Mouse (Mus musculus) spleen, embryonic (tissue): ENCODE results near the gene Cdh3.

Source experiments
- CTCF ChIA-PET: fragments of 350-600 bp; sonication (Branson Sonifier 250); formaldehyde crosslinking; loops from one replicate; lab custom pipeline; 2022; lab: Charles Lee

Cdh3 gene

GRCm38 (mm10) chr8:106510365-106510975, at the start of gene Cdh3:
Cdh3 (plus strand) TSS chr8:106510891.
- CTCF ChIA-PET: no interaction called here

GRCm38 (mm10) chr8:106462131-106462530, 48.6 kb upstream of the Cdh3 start:
- CTCF ChIA-PET: no interaction called here

GRCm38 (mm10) chr8:106463795-106464194, 46.9 kb upstream of the Cdh3 start:
- CTCF ChIA-PET: no interaction called here

GRCm38 (mm10) chr8:106469485-106469884, 41.2 kb upstream of the Cdh3 start:
- CTCF ChIA-PET: no interaction called here

- CTCF ChIA-PET: no interaction called here
Observed at GRCm38 (mm10) chr8:106474001-106474400, 36.7 kb upstream of the Cdh3 start.

- CTCF ChIA-PET: no interaction called here
Observed at GRCm38 (mm10) chr8:106500018-106500685, 10.5 kb upstream of the Cdh3 start, which contains the start of gene 6030452D12Rik. 6030452D12Rik (plus strand) TSS chr8:106500522.

- CTCF ChIA-PET: no interaction called here
Observed at GRCm38 (mm10) chr8:106504241-106504640, 6.5 kb upstream of the Cdh3 start.

GRCm38 (mm10) chr8:106505328-106505965, 5.2 kb upstream of the Cdh3 start:
- CTCF ChIA-PET: no interaction called here

- CTCF ChIA-PET: no interaction called here
Observed at GRCm38 (mm10) chr8:106506106-106506505, 4.6 kb upstream of the Cdh3 start.

- CTCF ChIA-PET: no interaction called here
Observed at GRCm38 (mm10) chr8:106507761-106508331, 2.8 kb upstream of the Cdh3 start.

GRCm38 (mm10) chr8:106508456-106508855, 2.2 kb upstream of the Cdh3 start:
- CTCF ChIA-PET: no interaction called here

- CTCF ChIA-PET: no interaction called here
Observed at GRCm38 (mm10) chr8:106509079-106509780, 1.5 kb upstream of the Cdh3 start.

- CTCF ChIA-PET: no interaction called here
Observed at GRCm38 (mm10) chr8:106511065-106511501, 392 bp downstream of the Cdh3 start.

- CTCF ChIA-PET: interaction anchor here (0.6 kb wide), 1 partner anchor 150 kb away, joined by 3 read pairs; no protein-coding TSS in a partner anchor
Observed at GRCm38 (mm10) chr8:106511531-106512041, 895 bp downstream of the Cdh3 start.

- CTCF ChIA-PET: no interaction called here
Observed at GRCm38 (mm10) chr8:106512475-106513150, 1.9 kb downstream of the Cdh3 start.

GRCm38 (mm10) chr8:106515946-106516479, 5.3 kb downstream of the Cdh3 start:
- CTCF ChIA-PET: no interaction called here

GRCm38 (mm10) chr8:106516581-106516980, 5.9 kb downstream of the Cdh3 start:
- CTCF ChIA-PET: no interaction called here

GRCm38 (mm10) chr8:106518763-106519162, 8.1 kb downstream of the Cdh3 start:
- CTCF ChIA-PET: no interaction called here

GRCm38 (mm10) chr8:106520578-106520977, 9.9 kb downstream of the Cdh3 start:
- CTCF ChIA-PET: no interaction called here

GRCm38 (mm10) chr8:106521845-106522244, 11.2 kb downstream of the Cdh3 start:
- CTCF ChIA-PET: no interaction called here

- CTCF ChIA-PET: no interaction called here
Observed at GRCm38 (mm10) chr8:106526725-106527124, 16.0 kb downstream of the Cdh3 start.
